Mouse (Mus musculus) kidney, embryonic 16.5 days (tissue): ENCODE data around the gene Nin. TPM values are rescaled to one million over a fixed set of nuclear protein-coding genes. Genes with fewer than 3 reads are reported as not detected.

Experiments used
- ATAC-seq: fragments of 200-750 bp; cut with Nextera tagmentation; 2 replicates; pipeline ENCODE4 v1.8.0; 2017; ENCODE audit warnings: moderate TSS enrichment; ENCODE audit not compliant: low FRiP score, low TSS enrichment
- H3K27ac ChIP-seq: fragments of 300-500 bp; sonication (generic); 2 replicates; pipeline ENCODE4 v1.5.1; 2014; ENCODE audit warnings: low read length
- H3K27me3 ChIP-seq: fragments of 300-500 bp; sonication (generic); 2 replicates; pipeline ENCODE4 v1.6.1; 2014; ENCODE audit warnings: low read length, control low read depth, mixed read lengths; ENCODE audit not compliant: insufficient read depth
- H3K36me3 ChIP-seq: fragments of 300-500 bp; sonication (generic); 2 replicates; pipeline ENCODE4 v1.6.1; 2014; ENCODE audit warnings: low read length, control low read depth, mixed read lengths; ENCODE audit not compliant: insufficient read depth
- H3K4me1 ChIP-seq: fragments of 300-500 bp; sonication (generic); 2 replicates; pipeline ENCODE4 v1.6.1; 2014; ENCODE audit warnings: low read length, control low read depth, mixed read lengths; ENCODE audit not compliant: insufficient read depth
- H3K4me2 ChIP-seq: fragments of 300-500 bp; sonication (generic); replicated peaks from 2 replicates; pipeline ENCODE4 v1.6.1; 2014; ENCODE audit warnings: low read depth, low read length
- H3K4me3 ChIP-seq: fragments of 300-500 bp; sonication (generic); 2 replicates; pipeline ENCODE4 v1.5.1; 2014; ENCODE audit warnings: mild to moderate bottlenecking, low read length
- H3K9ac ChIP-seq: fragments of 300-500 bp; sonication (generic); replicated peaks from 2 replicates; pipeline ENCODE4 v1.6.1; 2014; ENCODE audit warnings: low read length
- H3K9me3 ChIP-seq: fragments of 300-500 bp; sonication (generic); 2 replicates; pipeline ENCODE4 v1.6.1; 2016; ENCODE audit warnings: low read length, control low read depth
- WGBS: fragments of 180-500 bp; shearing (Covaris S2); extraction: QIAGEN DNeasy Blood & Tissue Kit; methylation state at CpG from one replicate; pipeline ENCODE4 v1.1.7; 2014; 5-methylcytosine and 5-hydroxymethylcytosine counted together
- polyA plus RNA-seq: library from polyadenylated mRNA; unstranded; fragments of >200 nt; fragmentation: Nextera tagmentation; extraction: Ambion mirVana; gene quantifications from 2 replicates; pipeline ENCODE4 v1.2.1, GENCODE M21; 2015

The Nin gene
- polyA plus RNA-seq, 1 experiment from 2014 or later: 12.0 TPM

DNA sequence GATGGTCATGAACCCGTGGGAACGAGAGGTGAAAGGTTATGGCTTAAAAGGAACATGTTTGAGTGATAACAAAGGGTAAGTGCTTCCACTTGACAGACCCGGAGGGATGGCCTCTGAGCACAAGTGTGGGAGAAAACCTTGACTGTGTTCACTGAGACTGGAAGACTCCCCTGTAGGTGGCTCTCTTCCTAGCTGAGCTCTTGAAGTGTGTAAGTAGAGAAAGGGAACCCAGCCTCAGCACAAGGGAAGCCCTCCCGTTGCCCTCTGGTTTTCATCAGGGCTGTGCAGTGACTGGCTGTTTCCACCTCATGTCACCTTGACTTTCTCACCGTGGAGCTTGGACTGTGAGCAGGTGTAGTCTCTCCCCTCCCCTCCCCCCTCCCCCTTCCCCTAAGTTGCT lies 15.6 kb upstream of the Nin start:
- Histone ChIP-seq H3K27me3 (no peaks in the 10 kb centered on the region), H3K9me3 (no peaks in the 10 kb centered on the region)
- WGBS: 45% methylated on average over 5 of the region's 5 CpGs

DNA sequence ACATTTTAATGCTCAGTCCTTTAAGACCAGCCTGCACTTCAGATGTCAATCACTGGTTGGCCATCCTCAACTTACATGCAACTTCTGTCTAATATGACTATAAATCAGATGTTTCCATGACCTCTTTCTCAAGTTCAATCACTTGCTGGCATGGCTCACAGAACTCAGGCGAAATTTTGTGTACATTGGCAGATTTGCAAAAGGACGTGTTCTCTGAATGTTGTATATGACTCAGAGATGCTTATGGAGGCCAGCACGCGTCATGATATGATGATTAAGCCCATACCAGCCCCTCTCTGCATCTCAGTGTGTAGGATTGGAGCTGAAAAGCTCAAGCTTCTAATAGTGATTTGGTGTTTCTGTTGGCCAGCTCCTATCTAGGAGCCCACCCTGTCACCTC lies 13.1 kb upstream of the Nin start:
- H3K4me2 ChIP-seq: no peak overlapping the region
- H3K9ac ChIP-seq: no peak overlapping the region
- H3K4me1 ChIP-seq: peaks cover 7% of the 10 kb centered on the region; the same call in 1 of the 2 replicates
- H3K27ac ChIP-seq: no peak overlapping the region
- no peak for ATAC-seq
- H3K36me3 ChIP-seq: no peaks in the 10 kb centered on the region
- WGBS: 74% methylated on average over 4 of the region's 4 CpGs
- H3K9me3 ChIP-seq: no peaks in the 10 kb centered on the region
- no peak overlapping the region for H3K4me3 ChIP-seq
- H3K27me3 ChIP-seq: no peaks in the 10 kb centered on the region

More for the DNA sequence above, 15.6 kb upstream of the Nin start:
- no peak overlapping the region for H3K4me3 ChIP-seq
- H3K4me2 ChIP-seq: no peak overlapping the region
- ATAC-seq: peak; percentile 65
- H3K27ac ChIP-seq: no peak overlapping the region
- H3K36me3 ChIP-seq: no peaks in the 10 kb centered on the region
- H3K4me1 ChIP-seq: peaks cover 9% of the 10 kb centered on the region; the same call in 1 of the 2 replicates
- no peak overlapping the region for H3K9ac ChIP-seq

DNA sequence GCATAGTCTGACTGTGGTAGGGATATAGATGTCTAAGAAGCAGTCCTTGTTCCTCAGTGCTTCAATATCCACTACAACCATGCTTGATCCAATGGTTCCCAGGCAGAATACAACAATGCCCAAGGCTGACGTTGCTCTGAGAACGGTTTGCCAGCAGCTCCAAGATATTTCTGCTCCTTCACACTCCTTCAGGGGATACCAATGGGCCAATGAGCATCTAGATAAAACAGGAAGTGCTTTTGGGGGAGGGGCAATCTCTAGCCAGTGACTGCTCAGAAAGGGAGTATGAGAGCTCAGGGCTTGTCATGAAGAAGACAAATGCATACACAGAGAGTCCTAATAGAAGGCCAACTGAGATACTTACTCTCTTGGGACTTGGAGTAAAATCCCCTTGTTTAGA lies 6.0 kb upstream of the Nin start:
- Histone ChIP-seq H3K4me2 (no peak overlapping the region), H3K9me3 (no peaks in the 10 kb centered on the region), H3K9ac (no peak overlapping the region), H3K36me3 (no peaks in the 10 kb centered on the region), H3K4me1 (no peaks in the 10 kb centered on the region), H3K4me3 (no peak overlapping the region), H3K27ac (no peak overlapping the region), H3K27me3 (no peaks in the 10 kb centered on the region)
- WGBS: 57% methylated on average over 2 of the region's 2 CpGs
- no peak for ATAC-seq

DNA sequence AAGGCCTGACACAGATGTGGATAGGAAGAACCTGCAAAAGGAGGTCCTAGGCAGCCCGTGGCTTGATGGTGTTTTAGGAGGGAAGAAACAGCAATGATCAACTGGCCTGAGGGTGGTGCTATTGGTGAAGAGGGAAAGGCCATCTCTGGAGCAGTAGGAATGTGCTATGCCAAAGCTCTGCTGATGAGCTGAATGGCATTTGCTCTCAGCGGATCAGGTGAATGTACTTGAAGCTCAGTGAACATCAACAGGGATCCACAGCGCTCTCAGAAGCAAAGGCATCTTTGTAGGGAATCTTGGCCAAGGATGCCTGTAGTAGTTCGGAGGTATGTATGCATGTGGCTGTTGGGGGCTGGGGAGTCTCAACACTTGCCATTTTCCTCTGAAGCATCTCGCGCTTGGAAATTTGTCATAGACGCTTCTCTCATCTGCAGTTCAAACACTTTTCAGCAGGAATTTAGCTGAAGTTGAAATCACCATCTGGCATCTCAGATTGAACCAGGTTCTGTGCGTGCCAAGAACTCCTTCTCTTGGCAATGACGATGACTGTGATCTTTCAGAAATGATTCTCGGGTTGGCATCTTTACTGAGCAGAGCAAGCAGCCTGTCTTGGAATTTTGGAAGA lies 5.3 kb upstream of the Nin start:
- H3K27me3 ChIP-seq: no peaks in the 10 kb centered on the region
- no peaks in the 10 kb centered on the region for H3K9me3 ChIP-seq
- H3K9ac ChIP-seq: no peak overlapping the region
- H3K27ac ChIP-seq: no peak overlapping the region
- no peak overlapping the region for H3K4me3 ChIP-seq
- H3K36me3 ChIP-seq: no peaks in the 10 kb centered on the region
- no peak overlapping the region for H3K4me2 ChIP-seq
- 93% methylated on average over 10 of the region's 10 CpGs for WGBS
- ATAC-seq: no peak
- no peaks in the 10 kb centered on the region for H3K4me1 ChIP-seq

DNA sequence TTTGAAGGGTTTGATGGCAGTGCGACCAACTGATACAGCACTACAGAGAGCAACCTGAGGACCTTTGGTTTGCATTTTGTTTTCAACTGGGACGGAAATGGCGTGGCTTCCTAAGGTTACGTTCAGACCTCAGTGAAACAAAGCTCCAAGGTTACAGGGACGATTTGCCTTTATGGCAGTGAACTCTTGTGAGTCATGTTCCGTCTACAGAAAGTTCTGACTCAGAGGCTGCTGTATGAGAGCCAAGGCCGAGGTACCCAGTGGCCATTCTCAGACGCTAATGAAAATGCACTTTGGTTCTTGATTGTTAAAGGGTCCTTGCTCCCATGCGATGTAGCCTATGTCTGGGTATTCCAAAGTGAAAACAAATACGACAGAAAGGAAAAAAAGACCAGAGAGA lies 3.6 kb upstream of the Nin start:
- no peaks in the 10 kb centered on the region for H3K27me3 ChIP-seq
- no peak for ATAC-seq
- no peak overlapping the region for H3K4me2 ChIP-seq
- H3K4me3 ChIP-seq: no peak overlapping the region
- no peaks in the 10 kb centered on the region for H3K9me3 ChIP-seq
- 87% methylated on average over 10 of the region's 10 CpGs for WGBS
- H3K27ac ChIP-seq: no peak overlapping the region
- H3K9ac ChIP-seq: no peak overlapping the region
- H3K4me1 ChIP-seq: 0 out of 2 replicates have a peak, but pooled peaks cover 4% of the 10 kb centered on the region
- H3K36me3 ChIP-seq: no peaks in the 10 kb centered on the region

DNA sequence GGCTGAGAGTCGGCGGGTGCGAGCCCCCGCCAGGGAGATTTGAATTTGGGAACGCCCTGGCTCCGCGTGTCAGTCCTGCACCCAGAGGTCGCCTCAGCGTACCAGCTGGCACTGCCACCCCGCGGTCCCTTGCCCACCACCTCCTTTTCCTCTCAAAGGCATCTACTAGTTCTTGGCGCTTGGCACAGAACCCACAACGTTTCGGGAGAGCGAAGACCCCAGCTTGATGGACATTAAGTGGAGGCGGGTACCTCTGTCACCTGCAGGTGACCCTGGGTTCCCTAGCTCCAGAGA lies 1.5 kb downstream of the Nin start:
- H3K4me2 ChIP-seq: peak overlapping the region; percentile 82
- peaks cover 28% of the 10 kb centered on the region for H3K4me1 ChIP-seq
- WGBS: 4% methylated on average over 16 of the region's 16 CpGs
- no peak for ATAC-seq
- H3K9ac ChIP-seq: peak overlapping the region; percentile 93
- H3K9me3 ChIP-seq: no peaks in the 10 kb centered on the region
- H3K27me3 ChIP-seq: no peaks in the 10 kb centered on the region
- peak overlapping the region; percentile 54; the same call in 1 of the 2 replicates for H3K27ac ChIP-seq
- H3K36me3 ChIP-seq: no peaks in the 10 kb centered on the region
- H3K4me3 ChIP-seq: peak overlapping the region; percentile 86

DNA sequence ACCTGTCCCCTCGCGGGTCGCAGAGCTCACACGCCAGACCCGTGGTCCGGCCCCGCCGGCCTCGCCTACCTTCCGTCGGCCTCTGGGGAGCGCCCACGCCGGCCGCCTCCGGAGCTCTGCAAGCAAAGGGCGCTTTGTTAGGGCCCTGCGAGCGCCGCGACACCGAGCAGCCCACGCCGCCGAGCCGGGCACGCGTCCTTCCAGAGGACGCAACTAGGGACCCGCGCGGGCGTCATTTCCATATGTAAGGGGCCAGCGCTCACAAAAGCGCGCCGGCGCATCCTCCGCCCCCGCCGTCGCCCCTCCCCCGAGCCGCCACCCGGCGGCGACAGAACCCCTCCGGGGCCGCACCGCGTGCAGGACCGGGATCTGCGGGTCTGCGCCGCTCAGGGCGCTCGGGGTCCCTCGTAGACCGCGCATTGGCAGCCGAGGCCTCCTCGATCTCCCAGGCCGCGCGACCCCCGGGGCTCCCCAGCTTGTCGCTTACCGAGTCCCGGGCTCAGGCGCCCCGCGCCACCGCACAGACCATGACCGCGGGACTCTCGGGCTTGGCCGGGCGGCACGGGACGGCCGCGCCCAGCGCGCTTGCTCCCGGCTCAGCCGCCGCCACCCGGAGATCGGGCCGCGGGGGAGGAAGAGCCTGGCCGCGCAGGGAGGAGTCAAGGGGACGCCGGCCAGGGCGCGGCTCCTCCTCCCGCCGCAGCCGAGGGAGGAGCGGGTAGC lies 2.0 kb downstream of the Nin start:
- Histone ChIP-seq H3K36me3 (no peaks in the 10 kb centered on the region), H3K27ac (peak overlapping the region; percentile 85), H3K4me3 (peak overlapping the region; percentile 86), H3K4me1 (peaks cover 31% of the 10 kb centered on the region), H3K27me3 (no peaks in the 10 kb centered on the region), H3K9ac (peak overlapping the region; percentile 93), H3K9me3 (no peaks in the 10 kb centered on the region), H3K4me2 (peak overlapping the region; percentile 82)
- 0% methylated on average over 73 of the region's 101 CpGs for WGBS
- peak; percentile 90 for ATAC-seq

DNA sequence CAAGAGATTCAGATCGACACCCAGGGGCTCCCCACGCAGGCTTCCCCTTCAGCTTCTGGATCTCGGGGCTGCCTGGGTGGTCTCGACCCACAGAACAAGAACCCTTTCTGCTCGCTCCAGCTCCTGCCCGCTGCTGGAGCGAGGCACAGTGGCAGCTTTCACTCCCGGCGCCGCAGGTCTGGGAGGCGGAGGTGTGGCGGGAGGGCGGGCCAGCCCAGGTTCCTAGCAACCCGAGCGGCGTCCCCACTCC lies 2.5 kb downstream of the Nin start:
- Histone ChIP-seq H3K4me3 (peak overlapping the region; percentile 86), H3K4me1 (peaks cover 36% of the 10 kb centered on the region), H3K9ac (peak overlapping the region; percentile 93), H3K27me3 (no peaks in the 10 kb centered on the region), H3K9me3 (no peaks in the 10 kb centered on the region), H3K36me3 (no peaks in the 10 kb centered on the region), H3K4me2 (peak overlapping the region; percentile 82), H3K27ac (peak overlapping the region; percentile 85)
- ATAC-seq: peak; percentile 76
- WGBS: under 1% methylated on average over 16 of the region's 16 CpGs

DNA sequence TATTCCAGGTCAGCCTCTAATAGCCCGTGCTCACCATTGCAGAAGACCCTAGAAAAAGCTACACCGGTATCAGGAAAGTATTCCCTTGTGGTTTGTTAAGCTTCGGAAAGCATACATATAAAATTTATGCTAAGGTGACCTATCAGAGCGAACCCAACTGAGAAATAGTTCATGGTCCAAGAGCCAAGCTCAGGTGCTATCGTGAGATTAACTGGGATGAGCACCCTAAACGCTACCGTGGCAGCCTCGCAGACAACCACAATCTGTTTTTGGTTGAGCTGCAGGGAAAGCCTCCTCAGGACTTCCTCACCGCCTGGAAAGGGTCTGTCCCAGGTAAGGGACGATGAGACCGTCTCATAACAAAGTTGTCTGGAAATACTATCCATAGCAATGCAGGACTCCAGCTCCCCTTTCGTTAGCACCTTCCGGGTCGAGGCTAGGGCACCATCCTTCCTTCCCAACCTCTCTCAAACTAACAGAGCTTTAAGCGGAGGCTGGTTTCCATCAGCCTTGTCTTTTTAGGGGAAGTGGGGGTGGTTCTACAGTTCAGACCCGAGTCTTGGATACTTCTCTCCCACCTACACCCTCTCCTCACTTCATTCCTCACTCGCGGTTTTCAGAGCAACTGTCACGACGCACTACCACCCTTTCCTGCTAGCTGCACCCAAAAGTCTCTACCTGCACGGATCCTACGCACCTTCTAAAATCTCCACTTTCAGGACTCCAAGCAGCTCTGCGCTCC lies 3.0 kb downstream of the Nin start:
- H3K4me2 ChIP-seq: peak overlapping the region; percentile 82
- 8% methylated on average over 23 of the region's 23 CpGs for WGBS
- no peaks in the 10 kb centered on the region for H3K27me3 ChIP-seq
- H3K4me3 ChIP-seq: peak overlapping the region; percentile 86
- peak overlapping the region; percentile 85; the same call in 1 of the 2 replicates for H3K27ac ChIP-seq
- H3K9me3 ChIP-seq: no peaks in the 10 kb centered on the region
- ATAC-seq: no peak
- H3K4me1 ChIP-seq: peaks cover 40% of the 10 kb centered on the region
- H3K9ac ChIP-seq: peak overlapping the region; percentile 93
- H3K36me3 ChIP-seq: no peaks in the 10 kb centered on the region

DNA sequence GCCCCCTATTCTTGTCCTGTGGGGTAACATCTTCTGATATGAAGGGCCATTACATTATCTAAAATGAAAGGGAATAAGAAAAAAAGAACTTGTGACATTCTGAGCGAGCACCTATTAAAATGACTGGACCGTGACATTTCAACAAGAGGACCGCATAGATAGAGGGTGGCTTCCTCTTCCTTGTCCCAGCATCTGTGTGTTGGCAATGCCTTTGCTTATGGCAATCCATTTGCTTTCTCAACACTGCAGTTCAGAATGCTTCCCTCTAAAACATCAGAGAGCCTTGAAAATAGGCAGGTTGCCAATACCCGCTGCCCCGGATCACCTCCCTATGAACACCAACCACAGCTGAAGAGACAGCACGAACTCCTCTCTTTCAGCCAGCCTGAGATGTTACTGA lies 3.6 kb downstream of the Nin start:
- peak overlapping the region; percentile 93; the same call in 1 of the 2 replicates for H3K9ac ChIP-seq
- H3K27ac ChIP-seq: no peak overlapping the region
- H3K4me1 ChIP-seq: peaks cover 47% of the 10 kb centered on the region
- ATAC-seq: no peak
- WGBS: 46% methylated on average over 6 of the region's 6 CpGs
- H3K4me2 ChIP-seq: peak overlapping the region; percentile 82
- peak overlapping the region; percentile 86 for H3K4me3 ChIP-seq
- no peaks in the 10 kb centered on the region for H3K9me3 ChIP-seq
- H3K36me3 ChIP-seq: no peaks in the 10 kb centered on the region
- H3K27me3 ChIP-seq: no peaks in the 10 kb centered on the region
